Mouse (Mus musculus): ENCODE measurements around the gene Pon3. TPM values are rescaled to one million over a fixed set of nuclear protein-coding genes. Genes with fewer than 3 reads are reported as not detected.

The Pon3 gene
- 0.47 and 1.8 TPM in 2 replicates for polyA plus RNA-seq (2011; ENCODE audit: insufficient read depth, insufficient read length, low read depth, missing spikeins)

DNA sequence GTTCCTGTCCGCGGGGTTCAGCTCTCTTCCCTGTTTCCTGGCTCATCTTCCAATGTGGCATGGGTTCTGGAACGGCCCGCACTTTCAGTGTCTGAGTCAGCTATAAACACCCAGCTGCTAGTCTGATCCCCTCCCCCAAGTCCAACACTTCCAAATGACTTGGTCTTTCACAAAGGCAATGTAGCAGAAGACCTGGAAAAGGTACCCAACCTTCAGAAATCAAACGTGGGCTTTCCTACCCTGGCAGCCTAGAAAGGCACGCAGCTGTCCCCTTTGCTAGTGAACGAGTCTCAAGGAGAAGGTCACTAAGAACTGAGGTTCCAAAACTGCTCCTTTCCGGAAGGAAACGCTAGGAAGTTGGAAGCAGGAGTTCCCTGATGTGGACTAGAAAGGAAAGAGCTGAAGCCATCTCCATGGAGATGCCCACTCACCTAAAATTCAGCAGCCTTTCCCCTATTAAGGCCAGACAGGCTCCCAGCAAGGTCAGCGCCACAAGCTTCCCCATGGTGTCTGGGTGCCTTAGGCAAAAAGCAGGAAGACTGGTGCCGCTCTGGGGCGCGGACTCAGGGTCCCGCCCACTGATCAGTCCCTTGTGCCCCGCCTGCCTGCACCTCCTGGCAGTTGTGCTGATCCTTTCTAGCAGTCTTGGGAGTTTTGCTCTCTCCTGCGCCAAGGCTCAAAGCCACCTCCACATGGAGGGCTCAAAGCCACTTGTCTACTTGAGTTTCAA is at the start of gene Pon3:
TSS of gene Pon3 (minus strand) at position 565 of the 730 bp plus-strand sequence.
- no peaks in the 10 kb centered on the region for H3K9me3 ChIP-seq (replicated peaks; ENCODE audit: control insufficient read depth, insufficient read depth, low read length, poor library complexity, severe bottlenecking)
- no peak within 1 kb of the TSS for H3K27ac ChIP-seq (ENCODE audit: insufficient read depth, low read length)
- no peaks in the 10 kb centered on the region for H3K27me3 ChIP-seq (ENCODE audit: control insufficient read depth, insufficient read depth, low read length, poor library complexity, severe bottlenecking)
- no peaks in the 10 kb centered on the region for H3K4me1 ChIP-seq (ENCODE audit: control insufficient read depth, insufficient read depth, low read length)
- peak within 1 kb of the TSS; percentile 56 for H3K4me3 ChIP-seq (ENCODE audit: low read depth, low read length)
- H3K9ac ChIP-seq (ENCODE audit: low read depth, poor library complexity, severe bottlenecking): 0 out of 2 replicates have a peak within 1 kb of the TSS, but pooled peaks have one; percentile 24
- TF ChIP-seq POLR2A (IDR thresholded peaks at IDR 0.05; ENCODE audit: insufficient read depth, low read length): no peak
- peak; percentile 39; the same call in 1 of the 2 replicates for TF ChIP-seq EP300 (IDR thresholded peaks at IDR 0.05; ENCODE audit: insufficient read depth, low read depth, low read length)
- no peaks in the 10 kb centered on the region for H3K36me3 ChIP-seq (ENCODE audit: control insufficient read depth, insufficient read depth, low read length, poor library complexity, severe bottlenecking)

DNA sequence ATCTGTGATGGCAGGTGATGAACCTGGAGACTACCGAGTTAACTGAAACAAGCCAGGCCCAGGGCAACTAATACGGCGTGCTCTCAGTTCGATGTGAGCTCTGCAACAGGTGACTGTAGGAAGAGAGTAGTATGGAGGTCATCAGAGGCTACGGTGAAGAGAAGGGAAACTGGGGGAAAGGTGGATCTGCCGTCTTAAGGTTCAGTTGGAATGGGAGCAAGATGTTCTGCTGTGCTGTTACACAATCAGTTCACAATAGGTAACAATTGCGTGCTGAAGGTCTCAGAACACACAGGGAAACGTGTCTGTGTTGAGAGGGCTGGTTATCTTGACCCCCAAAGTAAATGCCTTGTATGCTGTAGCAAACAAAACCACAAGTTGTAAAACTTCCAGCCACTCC is 48.9 kb upstream of the Pon3 start:
- no peak overlapping the region for H3K4me3 ChIP-seq (ENCODE audit: low read depth, low read length)
- no peaks in the 10 kb centered on the region for H3K36me3 ChIP-seq (ENCODE audit: control insufficient read depth, insufficient read depth, low read length, poor library complexity, severe bottlenecking)
- no peak for TF ChIP-seq CTCF (IDR thresholded peaks at IDR 0.05; ENCODE audit: low read depth, low read length)
- TF ChIP-seq EP300 (IDR thresholded peaks at IDR 0.05; ENCODE audit: insufficient read depth, low read depth, low read length): no peak
- TF ChIP-seq POLR2A (IDR thresholded peaks at IDR 0.05; ENCODE audit: insufficient read depth, low read length): no peak
- H3K27me3 ChIP-seq (ENCODE audit: control insufficient read depth, insufficient read depth, low read length, poor library complexity, severe bottlenecking): no peaks in the 10 kb centered on the region
- H3K4me1 ChIP-seq (ENCODE audit: control insufficient read depth, insufficient read depth, low read length): no peaks in the 10 kb centered on the region
- H3K9me3 ChIP-seq (replicated peaks; ENCODE audit: control insufficient read depth, insufficient read depth, low read length, poor library complexity, severe bottlenecking): no peaks in the 10 kb centered on the region
- no peak overlapping the region for H3K9ac ChIP-seq (ENCODE audit: low read depth, poor library complexity, severe bottlenecking)
- H3K27ac ChIP-seq (ENCODE audit: insufficient read depth, low read length): no peak overlapping the region

DNA sequence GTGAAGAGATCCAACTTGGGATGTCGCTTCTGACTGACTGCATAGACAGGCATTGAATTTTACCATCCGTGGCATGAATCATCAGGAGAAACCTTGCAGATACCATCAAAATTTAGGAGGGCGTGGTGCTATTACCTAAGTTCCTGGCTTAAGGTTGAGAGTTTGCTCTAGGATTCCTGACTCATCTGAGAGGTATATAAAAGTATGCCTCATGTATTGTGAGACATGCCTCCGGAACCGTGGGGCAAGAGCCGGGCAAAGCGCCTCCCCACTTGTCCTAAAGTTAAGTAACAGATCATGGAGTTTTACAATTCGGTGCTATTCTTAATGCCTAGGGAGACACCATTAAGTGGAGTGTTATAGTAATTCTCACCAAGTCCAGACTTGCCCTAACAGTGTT is 44.5 kb upstream of the Pon3 start:
- no peaks in the 10 kb centered on the region for H3K4me1 ChIP-seq (ENCODE audit: control insufficient read depth, insufficient read depth, low read length)
- no peak for TF ChIP-seq POLR2A (IDR thresholded peaks at IDR 0.05; ENCODE audit: insufficient read depth, low read length)
- no peak for TF ChIP-seq CTCF (IDR thresholded peaks at IDR 0.05; ENCODE audit: low read depth, low read length)
- no peak for TF ChIP-seq EP300 (IDR thresholded peaks at IDR 0.05; ENCODE audit: insufficient read depth, low read depth, low read length)

DNA sequence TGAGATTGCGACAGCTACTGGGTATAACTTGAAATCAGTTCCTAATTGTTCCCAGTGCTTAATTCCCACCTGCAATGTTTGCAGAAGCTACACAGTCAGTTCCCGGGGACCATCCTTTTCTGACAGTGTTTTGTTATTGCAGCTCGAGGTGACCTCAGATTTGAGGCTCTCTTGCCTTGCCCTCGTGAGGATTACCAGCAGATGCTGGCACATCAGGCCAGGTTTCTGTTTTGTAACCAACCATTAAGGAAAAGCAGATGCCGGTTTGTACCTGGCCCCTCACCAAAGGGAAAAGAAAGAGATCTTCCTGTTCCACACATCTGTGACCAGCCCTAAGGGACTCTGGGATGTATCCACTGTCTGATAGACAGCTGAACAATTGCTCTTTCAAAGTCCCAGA is 43.5 kb upstream of the Pon3 start:
- TF ChIP-seq POLR2A (IDR thresholded peaks at IDR 0.05; ENCODE audit: insufficient read depth, low read length) (no peak), EP300 (IDR thresholded peaks at IDR 0.05; ENCODE audit: insufficient read depth, low read depth, low read length) (no peak), CTCF (IDR thresholded peaks at IDR 0.05; ENCODE audit: low read depth, low read length) (no peak)
- no peaks in the 10 kb centered on the region for H3K4me1 ChIP-seq (ENCODE audit: control insufficient read depth, insufficient read depth, low read length)

More for the DNA sequence above, 44.5 kb upstream of the Pon3 start:
- H3K27ac ChIP-seq (ENCODE audit: insufficient read depth, low read length): no peak overlapping the region
- H3K27me3 ChIP-seq (ENCODE audit: control insufficient read depth, insufficient read depth, low read length, poor library complexity, severe bottlenecking): no peaks in the 10 kb centered on the region; the same call in 1 of the 2 replicates
- H3K4me3 ChIP-seq (ENCODE audit: low read depth, low read length): no peak overlapping the region
- no peaks in the 10 kb centered on the region for H3K36me3 ChIP-seq (ENCODE audit: control insufficient read depth, insufficient read depth, low read length, poor library complexity, severe bottlenecking)
- no peaks in the 10 kb centered on the region for H3K9me3 ChIP-seq (replicated peaks; ENCODE audit: control insufficient read depth, insufficient read depth, low read length, poor library complexity, severe bottlenecking)
- no peak overlapping the region for H3K9ac ChIP-seq (ENCODE audit: low read depth, poor library complexity, severe bottlenecking)

DNA sequence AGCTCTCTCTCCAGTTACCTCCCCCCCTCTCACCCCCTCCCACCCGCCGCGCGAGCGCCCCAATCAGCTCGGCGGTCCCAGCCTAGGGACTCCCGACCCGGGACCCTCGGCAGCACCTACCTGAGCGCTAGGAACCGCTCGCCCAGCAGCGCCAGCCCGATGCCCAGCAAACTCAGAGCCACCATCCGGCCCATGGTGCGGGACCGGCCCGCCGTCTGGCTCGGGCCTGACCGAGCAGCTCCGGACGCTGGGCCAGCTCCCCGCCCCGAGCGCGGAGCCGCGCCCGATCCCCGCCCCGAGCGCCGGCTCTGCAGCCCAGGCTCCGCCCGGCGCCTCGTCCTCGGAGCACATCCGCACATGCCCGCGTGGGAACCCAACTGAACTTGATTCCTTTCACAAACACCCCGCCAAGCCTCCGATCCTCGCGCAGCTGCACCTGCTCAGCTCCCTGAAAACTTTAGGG is 42.0 kb upstream of the Pon3 start, which contains the start of gene Pon2:
TSS of gene Pon2 (minus strand) at position 364 of the 463 bp plus-strand sequence.
- H3K27ac ChIP-seq (ENCODE audit: insufficient read depth, low read length): no peak within 1 kb of the TSS
- peak within 1 kb of the TSS; percentile 64 for H3K9ac ChIP-seq (ENCODE audit: low read depth, poor library complexity, severe bottlenecking)
- no peaks in the 10 kb centered on the region for H3K9me3 ChIP-seq (replicated peaks; ENCODE audit: control insufficient read depth, insufficient read depth, low read length, poor library complexity, severe bottlenecking)
- no peak for TF ChIP-seq POLR2A (IDR thresholded peaks at IDR 0.05; ENCODE audit: insufficient read depth, low read length)
- no peak for TF ChIP-seq CTCF (IDR thresholded peaks at IDR 0.05; ENCODE audit: low read depth, low read length)
- no peak for TF ChIP-seq EP300 (IDR thresholded peaks at IDR 0.05; ENCODE audit: insufficient read depth, low read depth, low read length)
- no peaks in the 10 kb centered on the region; the same call in 1 of the 2 replicates for H3K27me3 ChIP-seq (ENCODE audit: control insufficient read depth, insufficient read depth, low read length, poor library complexity, severe bottlenecking)
- no peaks in the 10 kb centered on the region for H3K36me3 ChIP-seq (ENCODE audit: control insufficient read depth, insufficient read depth, low read length, poor library complexity, severe bottlenecking)
- no peaks in the 10 kb centered on the region for H3K4me1 ChIP-seq (ENCODE audit: control insufficient read depth, insufficient read depth, low read length)
- H3K4me3 ChIP-seq (ENCODE audit: low read depth, low read length): peak within 1 kb of the TSS; percentile 65

More for the DNA sequence above, 43.5 kb upstream of the Pon3 start:
- H3K9ac ChIP-seq (ENCODE audit: low read depth, poor library complexity, severe bottlenecking): no peak overlapping the region
- no peaks in the 10 kb centered on the region for H3K36me3 ChIP-seq (ENCODE audit: control insufficient read depth, insufficient read depth, low read length, poor library complexity, severe bottlenecking)
- H3K4me3 ChIP-seq (ENCODE audit: low read depth, low read length): no peak overlapping the region
- no peaks in the 10 kb centered on the region for H3K9me3 ChIP-seq (replicated peaks; ENCODE audit: control insufficient read depth, insufficient read depth, low read length, poor library complexity, severe bottlenecking)
- H3K27ac ChIP-seq (ENCODE audit: insufficient read depth, low read length): no peak overlapping the region
- no peaks in the 10 kb centered on the region; the same call in 1 of the 2 replicates for H3K27me3 ChIP-seq (ENCODE audit: control insufficient read depth, insufficient read depth, low read length, poor library complexity, severe bottlenecking)
